In the genomic region with DNA sequence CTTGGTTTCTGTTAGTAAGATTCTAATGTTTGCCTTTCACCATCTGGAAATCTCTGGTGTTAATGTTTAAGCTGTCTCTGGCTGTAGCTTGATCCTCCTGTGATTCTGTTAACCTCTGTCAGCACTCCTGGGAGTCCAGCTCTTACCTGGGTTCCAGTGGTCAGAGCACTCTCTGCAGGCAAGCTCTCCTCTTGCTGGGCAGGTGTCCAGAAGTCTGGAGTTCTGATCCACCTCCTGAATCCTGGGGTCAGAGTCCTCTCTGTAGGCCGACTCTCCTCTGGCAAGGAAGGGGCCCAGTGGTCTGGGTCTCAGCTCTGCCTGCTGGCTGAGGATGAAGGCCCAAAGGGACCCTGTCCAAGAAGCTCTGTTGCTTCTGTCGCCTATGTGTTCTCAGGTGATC, we compare ENCODE assay signal across 24 mouse cellular contexts.
DNase-seq lines count a peak whose midpoint lies in the region; ATAC-seq and TF ChIP-seq lines count a peak whose summit lies in the region.
"Had no signal": no experiment of that assay in that cellular context is flagged by ENCODE, and none has a peak within 500 bp of the region (broad histone marks: within the 10 kb centered on the region; RNA-seq: fewer than 3 reads in every experiment).

No protein-coding gene starts in this region.

- no peak overlapping the region for H3K4me3 ChIP-seq in kidney, embryonic 14.5 days (ENCODE audit: low read length)
- no peak overlapping the region for H3K4me3 ChIP-seq in kidney, embryonic 15.5 days (replicated peaks)
- H3K4me3 ChIP-seq in lung, postnatal 0 days (ENCODE audit: low read depth, low read length) = no peak overlapping the region
- H3K4me3 ChIP-seq: embryonic facial prominence, embryonic 13.5 days; embryonic facial prominence, embryonic 15.5 days; erythroblast, embryonic 14.5 days; forebrain, embryonic 10.5 days; forebrain, embryonic 12.5 days had no signal

- no peak overlapping the region for H3K9ac ChIP-seq in kidney, embryonic 14.5 days (ENCODE audit: low read depth, low read length)
- H3K9ac ChIP-seq in kidney, embryonic 15.5 days = no peak overlapping the region
- no peak overlapping the region for H3K9ac ChIP-seq in lung, postnatal 0 days (replicated peaks; ENCODE audit: low read depth)
- H3K9ac ChIP-seq: embryonic facial prominence, embryonic 13.5 days; embryonic facial prominence, embryonic 15.5 days; forebrain, embryonic 12.5 days had no signal

- no peaks in the 10 kb centered on the region for H3K4me1 ChIP-seq in kidney, embryonic 14.5 days (ENCODE audit: control insufficient read depth, insufficient read depth, low read length)
- no peaks in the 10 kb centered on the region for H3K4me1 ChIP-seq in kidney, embryonic 15.5 days
- H3K4me1 ChIP-seq in lung, postnatal 0 days (ENCODE audit: insufficient read depth, low read depth, low read length) = no peaks in the 10 kb centered on the region
- H3K4me1 ChIP-seq: embryonic facial prominence, embryonic 13.5 days; embryonic facial prominence, embryonic 15.5 days; forebrain, embryonic 10.5 days; forebrain, embryonic 12.5 days had no signal

- TF ChIP-seq EP300 in lung, postnatal 0 days (IDR thresholded peaks at IDR 0.05) = no peak

- H3K27ac ChIP-seq in kidney, embryonic 14.5 days (ENCODE audit: low read depth, low read length) = no peak overlapping the region
- H3K27ac ChIP-seq in kidney, embryonic 15.5 days = no peak overlapping the region
- no peak overlapping the region for H3K27ac ChIP-seq in lung, postnatal 0 days (ENCODE audit: low read length)
- H3K27ac ChIP-seq: embryonic facial prominence, embryonic 13.5 days; embryonic facial prominence, embryonic 15.5 days; forebrain, embryonic 10.5 days; forebrain, embryonic 12.5 days had no signal

- no peaks in the 10 kb centered on the region for H3K27me3 ChIP-seq in kidney, embryonic 14.5 days (ENCODE audit: control insufficient read depth, insufficient read depth, low read length)
- no peaks in the 10 kb centered on the region for H3K27me3 ChIP-seq in kidney, embryonic 15.5 days
- H3K27me3 ChIP-seq in lung, postnatal 0 days (replicated peaks; ENCODE audit: insufficient read depth, low read length) = no peaks in the 10 kb centered on the region
- H3K27me3 ChIP-seq: embryonic facial prominence, embryonic 13.5 days; embryonic facial prominence, embryonic 15.5 days; forebrain, embryonic 12.5 days had no signal

- TF ChIP-seq CTCF in lung, postnatal 0 days (IDR thresholded peaks at IDR 0.05) = no peak

- DNase-seq in kidney, adult 18-20 months = peak; percentile 67
- DNase-seq in kidney, adult 8-10 months = peak; percentile 87
- peak; percentile 63 to 72 for DNase-seq in kidney, postnatal 25 days
- DNase-seq in kidney, postnatal 10 days = no peak
- DNase-seq in yolk sac, embryonic 10.5 days (ENCODE audit: low spot score) = peak; percentile 45
- DNase-seq in lung, postnatal 0 days (ENCODE audit: low spot score) = no peak
- DNase-seq: adrenal gland, adult 2 months; adrenal gland, postnatal 10 days; adrenal gland, postnatal 25 days; cerebellum, adult 11 months; cerebellum, adult 18-20 months; cerebellum, adult 8-10 months; cerebellum, adult 9-11 months; cerebellum, postnatal 14 days; cerebellum, postnatal 36 days; embryo, embryonic 11 days had no signal

- H3K4me2 ChIP-seq in kidney, embryonic 14.5 days (replicated peaks; ENCODE audit: low read depth, low read length) = no peak overlapping the region
- H3K4me2 ChIP-seq in kidney, embryonic 15.5 days = no peak overlapping the region
- no peak overlapping the region for H3K4me2 ChIP-seq in lung, postnatal 0 days (replicated peaks; ENCODE audit: low read depth, low read length)
- H3K4me2 ChIP-seq: embryonic facial prominence, embryonic 13.5 days; embryonic facial prominence, embryonic 15.5 days; forebrain, embryonic 12.5 days had no signal

- peaks cover 5% of the 10 kb centered on the region; the same call in 1 of the 2 replicates for H3K9me3 ChIP-seq in kidney, embryonic 14.5 days (ENCODE audit: control insufficient read depth, low read length)
- H3K9me3 ChIP-seq in kidney, embryonic 15.5 days (replicated peaks) = no peaks in the 10 kb centered on the region
- no peaks in the 10 kb centered on the region for H3K9me3 ChIP-seq in lung, postnatal 0 days (ENCODE audit: low read length)
- H3K9me3 ChIP-seq: embryonic facial prominence, embryonic 15.5 days had no signal

- WGBS in kidney, embryonic 14.5 days = 97% methylated on average over 2 of the region's 2 CpGs
- WGBS in kidney, embryonic 15.5 days = 93% methylated on average over 2 of the region's 2 CpGs
- 84% methylated on average over 2 of the region's 2 CpGs for WGBS in lung, postnatal 0 days

- H3K36me3 ChIP-seq in kidney, embryonic 14.5 days (ENCODE audit: control insufficient read depth, insufficient read depth, low read length) = no peaks in the 10 kb centered on the region
- H3K36me3 ChIP-seq in kidney, embryonic 15.5 days = no peaks in the 10 kb centered on the region
- H3K36me3 ChIP-seq in lung, postnatal 0 days (ENCODE audit: insufficient read depth, low read length) = no peaks in the 10 kb centered on the region
- H3K36me3 ChIP-seq: embryonic facial prominence, embryonic 13.5 days; embryonic facial prominence, embryonic 15.5 days; forebrain, embryonic 10.5 days; forebrain, embryonic 12.5 days had no signal

- ATAC-seq in kidney, embryonic 14.5 days (ENCODE audit: low FRiP score, low TSS enrichment) = no peak
- no peak for ATAC-seq in kidney, embryonic 15.5 days (replicated peaks; ENCODE audit: low FRiP score)
- ATAC-seq in lung, postnatal 0 days = no peak
- ATAC-seq: forebrain, embryonic 14.5 days had no signal

Comparison
In these comparisons a context has a peak if more than half of its experiments do, and no peak if none do; other contexts are left out.
1. DNase-seq: peak in kidney, adult 18-20 months (single experiment), kidney, adult 8-10 months (2 of 2), kidney, postnatal 25 days (2 of 2) and yolk sac, embryonic 10.5 days (single experiment); none in kidney, postnatal 10 days (single experiment) and lung, postnatal 0 days (single experiment).